Mouse (Mus musculus): ENCODE measurements at regions not wholly inside any gene's neighbourhood (a gene's known extent, or its start where the extent isn't known, plus 50 kb on each side); places are given as distances from the start of the nearest gene placed in this dataset.

GRCm38 (mm10) chr9:98675612-98676011, 74.2 kb upstream of the Mrps22 start:
- WGBS, result 88% methylated on average over 7 of the region's 7 CpGs
- Histone ChIP-seq H3K9me3 (no peaks in the 10 kb centered on the region), H3K36me3 (no peaks in the 10 kb centered on the region), H3K4me1 (no peaks in the 10 kb centered on the region), H3K9ac (no peak overlapping the region), H3K27ac (no peak overlapping the region), H3K27me3 (replicated peaks) (no peaks in the 10 kb centered on the region), H3K4me3 (no peak overlapping the region), H3K4me2 (replicated peaks) (no peak overlapping the region)
- ATAC-seq (ENCODE audit: low FRiP score, low read depth), result no peak

- H3K4me2 ChIP-seq (replicated peaks), result no peak overlapping the region
- H3K36me3 ChIP-seq, result no peaks in the 10 kb centered on the region
- no peaks in the 10 kb centered on the region for H3K4me1 ChIP-seq
- no peak overlapping the region for H3K27ac ChIP-seq
- no peaks in the 10 kb centered on the region for H3K27me3 ChIP-seq (replicated peaks)
- WGBS, result 88% methylated on average over 13 of the region's 13 CpGs
- no peak overlapping the region for H3K9ac ChIP-seq
- no peak for ATAC-seq (ENCODE audit: low FRiP score, low read depth)
- H3K4me3 ChIP-seq, result no peak overlapping the region
- no peaks in the 10 kb centered on the region for H3K9me3 ChIP-seq
Measured at GRCm38 (mm10) chr9:98673461-98674114, 72.1 kb upstream of the Mrps22 start.

GRCm38 (mm10) chr9:98672361-98672760, 70.9 kb upstream of the Mrps22 start:
- Histone ChIP-seq H3K27me3 (replicated peaks) (no peaks in the 10 kb centered on the region), H3K4me2 (replicated peaks) (no peak overlapping the region), H3K27ac (no peak overlapping the region), H3K9me3 (no peaks in the 10 kb centered on the region), H3K9ac (no peak overlapping the region), H3K4me3 (no peak overlapping the region), H3K36me3 (no peaks in the 10 kb centered on the region), H3K4me1 (no peaks in the 10 kb centered on the region)
- WGBS, result 50% methylated on average over 9 of the region's 9 CpGs
- ATAC-seq (ENCODE audit: low FRiP score, low read depth), result no peak

GRCm38 (mm10) chr9:98668423-98669330, 67.2 kb upstream of the Mrps22 start:
- no peak for ATAC-seq (ENCODE audit: low FRiP score, low read depth)
- Histone ChIP-seq H3K27ac (no peak overlapping the region), H3K36me3 (no peaks in the 10 kb centered on the region), H3K9me3 (no peaks in the 10 kb centered on the region), H3K4me2 (replicated peaks) (no peak overlapping the region), H3K27me3 (replicated peaks) (no peaks in the 10 kb centered on the region), H3K9ac (no peak overlapping the region), H3K4me3 (no peak overlapping the region), H3K4me1 (no peaks in the 10 kb centered on the region)
- 79% methylated on average over 23 of the region's 23 CpGs for WGBS

- Histone ChIP-seq H3K4me1 (no peaks in the 10 kb centered on the region), H3K9ac (no peak overlapping the region), H3K4me2 (replicated peaks) (no peak overlapping the region), H3K27me3 (replicated peaks) (no peaks in the 10 kb centered on the region), H3K27ac (no peak overlapping the region), H3K36me3 (no peaks in the 10 kb centered on the region), H3K4me3 (no peak overlapping the region), H3K9me3 (no peaks in the 10 kb centered on the region)
- no peak for ATAC-seq (ENCODE audit: low FRiP score, low read depth)
- 92% methylated on average over 3 of the region's 3 CpGs for WGBS
Measured at GRCm38 (mm10) chr9:98667072-98667471, 65.6 kb upstream of the Mrps22 start.

GRCm38 (mm10) chr9:98663011-98663410, 61.6 kb upstream of the Mrps22 start:
- WGBS, result 67% methylated on average over 3 of the region's 3 CpGs

GRCm38 (mm10) chr9:98651681-98652080, 50.2 kb upstream of the Mrps22 start:
- Histone ChIP-seq H3K9ac (no peak overlapping the region), H3K36me3 (no peaks in the 10 kb centered on the region), H3K4me2 (replicated peaks) (no peak overlapping the region), H3K9me3 (no peaks in the 10 kb centered on the region), H3K27me3 (replicated peaks) (no peaks in the 10 kb centered on the region), H3K4me1 (no peaks in the 10 kb centered on the region), H3K27ac (no peak overlapping the region), H3K4me3 (no peak overlapping the region)
- 60% methylated on average over 2 of the region's 2 CpGs for WGBS
- no peak for ATAC-seq (ENCODE audit: low FRiP score, low read depth)

More at GRCm38 (mm10) chr9:98663011-98663410, 61.6 kb upstream of the Mrps22 start:
- H3K27ac ChIP-seq, result no peak overlapping the region
- no peak overlapping the region for H3K4me2 ChIP-seq (replicated peaks)
- H3K9me3 ChIP-seq, result no peaks in the 10 kb centered on the region
- no peaks in the 10 kb centered on the region for H3K4me1 ChIP-seq
- no peak for ATAC-seq (ENCODE audit: low FRiP score, low read depth)
- H3K4me3 ChIP-seq, result no peak overlapping the region
- H3K9ac ChIP-seq, result no peak overlapping the region
- H3K36me3 ChIP-seq, result no peaks in the 10 kb centered on the region
- no peaks in the 10 kb centered on the region for H3K27me3 ChIP-seq (replicated peaks)
